Mouse (Mus musculus) G1E (cell line): ENCODE results near the gene Klhdc4. TPM values are rescaled to one million over a fixed set of nuclear protein-coding genes. Genes with fewer than 3 reads are reported as not detected.

Source experiments
- ATAC-seq: 2 replicates; pipeline ENCODE4 v1.8.0; 2016; ENCODE audit warnings: mild to moderate bottlenecking; ENCODE audit not compliant: insufficient number of reproducible peaks, poor library complexity, low FRiP score, severe bottlenecking; ENCODE audit errors: extremely low read depth
- DNase-seq: peaks from one replicate; pipeline ENCODE4 v3.0.0; 2012; ENCODE audit warnings: low spot score
- H3K27me3 ChIP-seq: 2 replicates; pipeline ENCODE4 v1.6.1; 2012; ENCODE audit warnings: mild to moderate bottlenecking, low read length, inconsistent platforms; ENCODE audit not compliant: insufficient read depth
- H3K36me3 ChIP-seq: replicated peaks from 2 replicates; pipeline ENCODE3; 2012; ENCODE audit warnings: mild to moderate bottlenecking, inconsistent platforms
- H3K4me1 ChIP-seq: 2 replicates; pipeline ENCODE4 v1.6.1; 2012; ENCODE audit warnings: low read depth, low read length, inconsistent platforms, mixed read lengths; ENCODE audit not compliant: insufficient read depth
- H3K4me3 ChIP-seq: 2 replicates; pipeline ENCODE4 v1.5.1; 2012; ENCODE audit warnings: low read depth, mild to moderate bottlenecking, inconsistent platforms, low read length, moderate library complexity, mixed read lengths
- H3K9me3 ChIP-seq: replicated peaks from 2 replicates; pipeline ENCODE4 v1.6.1; 2012; ENCODE audit warnings: inconsistent platforms
- CTCF ChIP-seq: IDR thresholded peaks from 2 replicates; pipeline ENCODE4 v1.5.1; 2012; ENCODE audit warnings: low read depth, low read length, inconsistent platforms, mixed read lengths
- GATA1 ChIP-seq: IDR thresholded peaks from 2 replicates; pipeline ENCODE4 v1.6.1; 2012; ENCODE audit warnings: borderline replicate concordance, low read length, inconsistent platforms, mixed read lengths
- GATA2 ChIP-seq: IDR thresholded peaks from 2 replicates; pipeline ENCODE4 v1.6.1; 2012; ENCODE audit warnings: low read depth, low read length, inconsistent platforms, borderline replicate concordance
- POLR2AphosphoS5 ChIP-seq: IDR thresholded peaks from 2 replicates; pipeline ENCODE4 v1.6.1; 2012; ENCODE audit warnings: low read depth, low read length, inconsistent platforms; ENCODE audit not compliant: insufficient replicate concordance
- TAL1 ChIP-seq: conservative IDR thresholded peaks from 2 replicates; pipeline ENCODE4 v1.6.1; 2012; ENCODE audit warnings: low read depth, low read length, inconsistent platforms, mixed read lengths
- polyA plus RNA-seq: library from polyadenylated mRNA; stranded (reverse); fragments of >175 nt; gene quantifications from 2 replicates; pipeline ENCODE4 v1.2.3, GENCODE M21; 2012
- total RNA-seq, 2 experiments: library from RNA; stranded (forward) in 1 of 2; stranded (reverse) in 1 of 2; fragments of 200-1000 nt in 1 of 2; fragments of >200 nt in 1 of 2; fragmentation: Nextera tagmentation in 1 of 2; gene quantifications; 2 replicates each; pipeline ENCODE4 v1.2.3; 2014 to 2017

The Klhdc4 gene
- total and polyA plus RNA-seq, 3 experiments, result 12.3 to 44.5 (median 15.9) TPM

- Histone ChIP-seq H3K9me3 (no peaks in the 10 kb centered on the region), H3K27me3 (peaks cover 46% of the 10 kb centered on the region), H3K36me3 (no peaks in the 10 kb centered on the region), H3K4me1 (peaks cover 10% of the 10 kb centered on the region), H3K4me3 (no peak overlapping the region)
- ATAC-seq (no peak), DNase-seq (no peak)
- TF ChIP-seq POLR2AphosphoS5, result no peak
- TF ChIP-seq GATA2, result no peak
- no peak for TF ChIP-seq GATA1
- TF ChIP-seq TAL1, result no peak
- no peak for TF ChIP-seq CTCF
Observed at GRCm38 (mm10) chr8:121857747-121858146, 28.4 kb upstream of the Klhdc4 start.

GRCm38 (mm10) chr8:121857331-121857730 is 28.0 kb upstream of the Klhdc4 start:
- H3K4me1 ChIP-seq, result peaks cover 14% of the 10 kb centered on the region

GRCm38 (mm10) chr8:121856071-121856746 is 26.8 kb upstream of the Klhdc4 start:
- Histone ChIP-seq H3K36me3 (no peaks in the 10 kb centered on the region), H3K4me3 (no peak overlapping the region), H3K9me3 (no peaks in the 10 kb centered on the region), H3K27me3 (peaks cover 40% of the 10 kb centered on the region), H3K4me1 (peaks cover 22% of the 10 kb centered on the region)
- TF ChIP-seq GATA1 (no peak), GATA2 (no peak), POLR2AphosphoS5 (no peak), CTCF (no peak), TAL1 (no peak)
- DNase-seq (no peak), ATAC-seq (no peak)

More at GRCm38 (mm10) chr8:121857331-121857730, 28.0 kb upstream of the Klhdc4 start:
- peaks cover 41% of the 10 kb centered on the region for H3K27me3 ChIP-seq
- DNase-seq (no peak), ATAC-seq (no peak)
- no peaks in the 10 kb centered on the region for H3K9me3 ChIP-seq
- H3K36me3 ChIP-seq, result no peaks in the 10 kb centered on the region
- no peak overlapping the region for H3K4me3 ChIP-seq
- TF ChIP-seq CTCF, result no peak
- TF ChIP-seq GATA2, result no peak
- TF ChIP-seq POLR2AphosphoS5, result no peak
- TF ChIP-seq TAL1, result no peak

- Histone ChIP-seq H3K27me3 (peaks cover 24% of the 10 kb centered on the region), H3K4me1 (peaks cover 35% of the 10 kb centered on the region), H3K4me3 (no peak overlapping the region), H3K36me3 (no peaks in the 10 kb centered on the region), H3K9me3 (no peaks in the 10 kb centered on the region)
- no peak for TF ChIP-seq CTCF
- TF ChIP-seq TAL1, result no peak
- TF ChIP-seq GATA1, result no peak
- no peak for TF ChIP-seq GATA2
- DNase-seq (no peak), ATAC-seq (no peak)
Observed at GRCm38 (mm10) chr8:121853586-121853985, 24.2 kb upstream of the Klhdc4 start.

- ATAC-seq, result no peak
- DNase-seq, result no peak
- TF ChIP-seq TAL1, result no peak
- no peak for TF ChIP-seq CTCF
- no peak for TF ChIP-seq GATA2
- no peak for TF ChIP-seq GATA1
- TF ChIP-seq POLR2AphosphoS5, result no peak
- H3K9me3 ChIP-seq, result no peaks in the 10 kb centered on the region
- peaks cover 42% of the 10 kb centered on the region for H3K4me1 ChIP-seq
- peaks cover 21% of the 10 kb centered on the region for H3K27me3 ChIP-seq
- H3K4me3 ChIP-seq, result no peak overlapping the region
- H3K36me3 ChIP-seq, result no peaks in the 10 kb centered on the region
Observed at GRCm38 (mm10) chr8:121852464-121852863, 23.1 kb upstream of the Klhdc4 start.

DNA sequence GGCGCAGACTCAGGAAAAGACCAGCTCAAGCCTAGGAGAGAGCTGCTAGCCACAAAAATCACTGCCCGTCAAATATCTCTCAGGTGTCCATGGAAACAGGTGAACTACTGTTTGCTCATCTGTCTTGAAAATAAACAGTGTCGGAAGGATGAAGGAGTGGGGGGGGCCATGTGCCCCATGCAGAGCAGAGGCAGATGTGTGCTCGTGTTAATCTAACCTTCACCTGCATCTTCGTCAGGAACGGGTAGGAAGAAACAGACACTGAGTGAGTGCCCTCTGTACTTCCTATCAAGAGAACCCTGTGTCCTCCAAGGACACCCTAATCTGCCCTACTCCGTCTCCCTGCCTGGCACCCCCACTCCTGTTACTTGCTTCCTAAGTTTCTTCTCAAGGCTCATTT is 22.3 kb upstream of the Klhdc4 start:
- no peak for DNase-seq
- TF ChIP-seq CTCF (no peak), GATA2 (no peak), TAL1 (no peak), GATA1 (no peak), POLR2AphosphoS5 (no peak)

More for the DNA sequence above, 22.3 kb upstream of the Klhdc4 start:
- Histone ChIP-seq H3K4me3 (no peak overlapping the region; the same call in 1 of the 2 replicates), H3K4me1 (peaks cover 49% of the 10 kb centered on the region), H3K27me3 (peaks cover 22% of the 10 kb centered on the region), H3K36me3 (no peaks in the 10 kb centered on the region), H3K9me3 (no peaks in the 10 kb centered on the region)
- no peak for ATAC-seq
